Mouse (Mus musculus) ES-E14 (cell line): ENCODE data around the gene Nfe2. TPM values are rescaled to one million over a fixed set of nuclear protein-coding genes. Genes with fewer than 3 reads are reported as not detected.

Experiments used
- DNase-seq: peaks from one replicate; pipeline ENCODE4 v3.0.0-alpha.2; 2013; ENCODE audit warnings: low read depth, low spot score
- H3K27ac ChIP-seq: 2 replicates; pipeline ENCODE4 v1.5.1; 2012; ENCODE audit warnings: low read depth, mild to moderate bottlenecking, low read length, moderate library complexity, mixed read lengths; ENCODE audit not compliant: poor library complexity, insufficient read depth, severe bottlenecking
- H3K36me3 ChIP-seq: 2 replicates; pipeline ENCODE4 v1.6.1; 2012; ENCODE audit warnings: mild to moderate bottlenecking, low read length, moderate library complexity, mixed read lengths; ENCODE audit not compliant: control insufficient read depth, poor library complexity, insufficient read depth, severe bottlenecking
- H3K4me1 ChIP-seq, 2 experiments: fragments of 150-350 bp in 1 of 2; sonication (generic) in 1 of 2; 2 replicates each; pipeline ENCODE4 v1.6.1; 2012; ENCODE audit warnings: low read length in 2 of 2, mild to moderate bottlenecking in 1 of 2, mixed read lengths in 1 of 2; ENCODE audit not compliant: control insufficient read depth in 2 of 2, insufficient read depth in 2 of 2, poor library complexity in 1 of 2
- H3K4me3 ChIP-seq, 2 experiments: fragments of 150-350 bp in 1 of 2; sonication (generic) in 1 of 2; 2 replicates each; pipeline ENCODE4 v1.5.1; 2012; ENCODE audit warnings: low read length in 2 of 2, low read depth in 1 of 2, mild to moderate bottlenecking in 1 of 2, mixed read lengths in 1 of 2; ENCODE audit not compliant: insufficient read depth in 1 of 2, poor library complexity in 1 of 2, severe bottlenecking in 1 of 2
- H3K9ac ChIP-seq: 2 replicates; pipeline ENCODE4 v1.6.1; 2012; ENCODE audit warnings: low read depth, mild to moderate bottlenecking, low read length, mixed read lengths; ENCODE audit not compliant: poor library complexity, insufficient read depth, severe bottlenecking
- H3K9me3 ChIP-seq: fragments of 150-350 bp; sonication (generic); 2 replicates; pipeline ENCODE4 v1.6.1; 2012; ENCODE audit warnings: low read depth, mild to moderate bottlenecking, low read length; ENCODE audit not compliant: control insufficient read depth, insufficient read depth
- CHD2 ChIP-seq: IDR thresholded peaks from 2 replicates; pipeline ENCODE4 v1.6.1; 2014; ENCODE audit warnings: mild to moderate bottlenecking, low read depth, low read length, inconsistent platforms
- HCFC1 ChIP-seq: IDR thresholded peaks from 2 replicates; pipeline ENCODE4 v1.6.1; 2012; ENCODE audit warnings: low read length, inconsistent platforms, borderline replicate concordance; ENCODE audit not compliant: insufficient read depth
- MAFK ChIP-seq: IDR thresholded peaks from 2 replicates; pipeline ENCODE4 v1.6.1; 2014; ENCODE audit warnings: mild to moderate bottlenecking, low read depth, low read length, inconsistent platforms; ENCODE audit not compliant: insufficient read depth
- ZC3H11A ChIP-seq: IDR thresholded peaks from 2 replicates; pipeline ENCODE4 v1.6.1; 2012; ENCODE audit warnings: low read depth, mild to moderate bottlenecking, inconsistent platforms, low read length, borderline replicate concordance
- ZNF384 ChIP-seq: IDR thresholded peaks from 2 replicates; pipeline ENCODE4 v1.6.1; 2012; ENCODE audit warnings: low read depth, low read length, inconsistent platforms
- in situ Hi-C, 2 experiments: fragments of 600-800 bp; cut with MboI; formaldehyde crosslinking; loops; one replicate each; pipeline ENCODE4 v1.15.1; 2025; ENCODE audit warnings: low sequenced_read_pairs in 2 of 2, inconsistent platforms in 1 of 2; ENCODE audit not compliant: unreplicated experiment in 2 of 2
- total RNA-seq: library from RNA; depleted of rRNA; stranded (reverse); fragments of 300-350 nt; gene quantifications from 2 replicates; pipeline ENCODE4 v1.2.3, GENCODE M21; 2012

Gene Nfe2
- total RNA-seq, 1 experiment = 0.49 TPM

- in situ Hi-C loops = no loop called here
- TF ChIP-seq HCFC1 (no peak), ZNF384 (no peak), ZC3H11A (no peak), MAFK (no peak), CHD2 (no peak)
- Histone ChIP-seq H3K36me3 (no peaks in the 10 kb centered on the region; the same call in 1 of the 2 replicates), H3K4me1 (peaks cover 0 to 7% of the 10 kb centered on the region in 2 experiments; a peak in 3 of 4 replicates), H3K4me3 (no peak overlapping the region), H3K9me3 (no peaks in the 10 kb centered on the region), H3K9ac (no peak overlapping the region), H3K27ac (no peak overlapping the region)
- no peak for DNase-seq
These were observed 25.1 kb downstream of the Nfe2 start for GRCm38 (mm10) chr15:103233119-103233518.

GRCm38 (mm10) chr15:103228904-103229303, 29.3 kb downstream of the Nfe2 start:
- no peak overlapping the region; the same call in 1 of the 2 replicates for H3K27ac ChIP-seq
- no peak for DNase-seq
- H3K4me3 ChIP-seq = no peak overlapping the region
- in situ Hi-C loops = no loop called here
- H3K4me1 ChIP-seq = peaks cover 0 to 6% of the 10 kb centered on the region in 2 experiments; a peak in 2 of 4 replicates
- H3K36me3 ChIP-seq = no peaks in the 10 kb centered on the region; the same call in 1 of the 2 replicates
- H3K9me3 ChIP-seq = no peaks in the 10 kb centered on the region
- TF ChIP-seq CHD2 (no peak), MAFK (no peak), ZNF384 (no peak), HCFC1 (no peak), ZC3H11A (no peak)
- H3K9ac ChIP-seq = no peak overlapping the region

- Histone ChIP-seq H3K4me3 (no peak overlapping the region), H3K36me3 (no peaks in the 10 kb centered on the region; the same call in 1 of the 2 replicates), H3K4me1 (peaks cover 0 to 6% of the 10 kb centered on the region in 2 experiments; a peak in 2 of 4 replicates), H3K9ac (no peak overlapping the region), H3K9me3 (no peaks in the 10 kb centered on the region), H3K27ac (no peak overlapping the region)
- TF ChIP-seq ZNF384 (no peak), CHD2 (no peak), ZC3H11A (no peak), MAFK (no peak), HCFC1 (no peak)
- in situ Hi-C loops = no loop called here
- no peak for DNase-seq
These were observed 30.6 kb downstream of the Nfe2 start for GRCm38 (mm10) chr15:103227572-103227971.

GRCm38 (mm10) chr15:103227022-103227421, 31.2 kb downstream of the Nfe2 start:
- TF ChIP-seq ZNF384 = no peak
- TF ChIP-seq CHD2 = no peak
- H3K4me3 ChIP-seq = no peak overlapping the region
- H3K4me1 ChIP-seq = peaks cover 0 to 6% of the 10 kb centered on the region in 2 experiments; a peak in 2 of 4 replicates
- no peak overlapping the region for H3K27ac ChIP-seq
- no peak overlapping the region for H3K9ac ChIP-seq
- in situ Hi-C loops = no loop called here
- H3K36me3 ChIP-seq = no peaks in the 10 kb centered on the region; the same call in 1 of the 2 replicates
- no peak for DNase-seq
- no peaks in the 10 kb centered on the region for H3K9me3 ChIP-seq

DNA sequence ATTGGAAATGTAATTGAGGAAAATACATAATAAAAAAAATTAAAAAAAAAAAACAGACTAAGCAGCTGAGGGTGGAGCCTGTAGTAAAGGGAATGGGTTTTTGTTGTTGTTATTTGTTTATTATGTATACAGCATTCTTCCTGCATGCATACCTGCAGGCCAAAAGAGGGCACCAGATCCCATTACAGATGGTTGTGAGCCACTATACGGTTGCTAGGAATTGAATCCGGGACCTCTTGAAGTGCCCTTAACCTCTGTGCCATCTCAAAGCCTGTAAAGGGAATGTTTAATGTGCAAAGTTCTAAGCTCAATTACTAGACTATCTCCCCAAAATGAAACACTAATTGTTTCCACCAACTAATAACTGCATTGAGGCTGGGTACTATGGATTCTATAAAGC, 34.0 kb downstream of the Nfe2 start:
- no peaks in the 10 kb centered on the region for H3K9me3 ChIP-seq

More for the DNA sequence above, 34.0 kb downstream of the Nfe2 start:
- H3K4me1 ChIP-seq = peaks cover 0 to 2% of the 10 kb centered on the region in 2 experiments; a peak in 2 of 4 replicates
- H3K36me3 ChIP-seq = peaks cover 2% of the 10 kb centered on the region; the same call in 1 of the 2 replicates
- H3K27ac ChIP-seq = no peak overlapping the region
- H3K9ac ChIP-seq = no peak overlapping the region
- in situ Hi-C loops = no loop called here
- H3K4me3 ChIP-seq = no peak overlapping the region
- TF ChIP-seq MAFK = no peak
- no peak for TF ChIP-seq ZNF384
- TF ChIP-seq ZC3H11A = no peak
- TF ChIP-seq HCFC1 = no peak
- TF ChIP-seq CHD2 = no peak
- DNase-seq = no peak
